ENCODE assay signal across 21 mouse cellular contexts in genomic region chr9:119691505-119691904, GRCm38 (mm10). TPM values are rescaled to one million over a fixed set of nuclear protein-coding genes. Genes with fewer than 3 reads are reported as not detected.
"Had no signal": no experiment of that assay in that cellular context is flagged by ENCODE, and none has a peak within 500 bp of the region (broad histone marks: within the 10 kb centered on the region; RNA-seq: fewer than 3 reads in every experiment).

No protein-coding gene starts in this region.

- H3K4me2 ChIP-seq: limb, embryonic 12.5 days; limb, embryonic 15.5 days; liver, embryonic 11.5 days; midbrain, embryonic 11.5 days had no signal

- H3K27ac ChIP-seq: kidney, postnatal 0 days; limb, embryonic 12.5 days; limb, embryonic 15.5 days; liver, embryonic 14.5 days had no signal

- H3K27me3 ChIP-seq: limb, embryonic 15.5 days had no signal

- H3K9me3 ChIP-seq: limb, embryonic 15.5 days had no signal

- H3K9ac ChIP-seq: limb, embryonic 12.5 days; limb, embryonic 15.5 days; liver, embryonic 14.5 days; liver, postnatal 0 days had no signal

- H3K4me1 ChIP-seq: limb, embryonic 12.5 days; limb, embryonic 15.5 days had no signal

- H3K4me3 ChIP-seq: limb, embryonic 12.5 days; limb, embryonic 15.5 days had no signal

- H3K36me3 ChIP-seq: limb, embryonic 12.5 days; limb, embryonic 15.5 days had no signal

- ATAC-seq: intestine, embryonic 16.5 days; liver, postnatal 0 days had no signal

- DNase-seq: kidney, adult 2 months; kidney, postnatal 25 days; left cerebral cortex, postnatal 4 days; liver, postnatal 0 days; lung, postnatal 4 days; midbrain, embryonic 14.5 days; thymus, adult 18-20 months; thymus, postnatal 36 days had no signal

RNA-seq across cellular contexts. Expression of gene Scn10a, which starts 27.6 kb away (rescaled TPM):
- polyA plus RNA-seq: kidney, adult 2 months; kidney, embryonic 14.5 days; kidney, postnatal 0 days; limb, embryonic 15.5 days; midbrain, embryonic 11.5 days; midbrain, embryonic 14.5 days; midbrain, postnatal 0 days; small intestine, adult 2 months; spleen, adult 2 months; stomach, embryonic 16.5 days; urinary bladder, adult 2 months had no signal
